Mouse (Mus musculus) myocyte (in vitro differentiated cells): ENCODE data around the gene Gm42906.

Experiments used
- MAX ChIP-seq: IDR thresholded peaks from one replicate; pipeline ENCODE4 v1.6.1; 2011; ENCODE audit warnings: low read depth, mild to moderate bottlenecking, control low read depth
- POLR2A ChIP-seq: IDR thresholded peaks from one replicate; pipeline ENCODE4 v1.6.1; 2011; ENCODE audit warnings: low read depth, mild to moderate bottlenecking, control low read depth, moderate library complexity; ENCODE audit not compliant: insufficient read length

DNA sequence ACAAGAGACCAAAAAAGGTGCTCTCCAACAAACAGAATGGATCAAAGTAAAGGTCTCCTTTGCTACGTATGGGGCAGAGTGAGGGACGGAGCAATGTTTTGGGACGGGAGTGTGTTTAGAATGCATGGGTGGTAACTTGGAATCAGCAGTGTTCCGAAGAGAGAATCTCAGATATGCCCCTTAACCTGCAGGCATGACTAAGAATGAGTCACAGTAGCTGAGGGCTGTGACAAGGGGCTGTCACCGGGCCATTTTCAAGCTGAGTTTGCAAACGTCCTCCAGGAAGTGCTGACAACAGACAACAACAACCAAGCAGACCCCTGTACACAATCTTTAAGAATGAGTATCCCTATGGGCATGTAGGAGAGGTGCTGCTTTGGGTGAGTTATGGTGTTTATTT lies 153.7 kb downstream of the Gm42906 start:
- no peak for TF ChIP-seq POLR2A
- no peak for TF ChIP-seq MAX
